Mouse (Mus musculus): ENCODE measurements at regions not wholly inside any gene's neighbourhood (a gene's known extent, or its start where the extent isn't known, plus 50 kb on each side); places are given as distances from the start of the nearest gene placed in this dataset.

- DNase-seq (ENCODE audit: low read depth, low spot score), result no peak
- 56% methylated on average over 10 of the region's 10 CpGs for WGBS
Measured at GRCm38 (mm10) chr5:118316310-118317017, 71.4 kb downstream of the 2410131K14Rik start.

DNA sequence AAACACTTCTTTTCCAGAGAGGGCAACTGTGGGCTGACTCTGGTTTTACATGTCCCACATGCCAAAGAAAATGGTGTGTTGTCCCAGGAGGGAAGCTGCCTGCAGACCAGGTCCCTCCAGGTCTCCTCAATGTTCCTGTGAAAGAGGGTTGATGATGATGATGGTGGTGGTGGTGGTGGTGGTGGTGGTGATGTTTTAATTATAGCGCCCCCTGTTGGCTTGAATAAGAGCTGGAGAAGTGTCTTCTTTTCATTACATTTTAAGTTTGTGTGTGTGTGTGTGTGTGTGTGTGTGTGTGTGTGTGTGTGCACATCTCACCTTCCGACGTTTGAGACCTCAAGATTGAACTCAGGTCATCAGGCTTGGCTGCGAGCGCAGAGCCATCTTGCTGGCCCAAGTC lies 73.0 kb downstream of the 2410131K14Rik start:
- 60% methylated on average over 5 of the region's 5 CpGs for WGBS
- DNase-seq (ENCODE audit: low read depth, low spot score), result no peak

- no peak for DNase-seq (ENCODE audit: low read depth, low spot score)
- WGBS, result 20% methylated on average over 15 of the region's 15 CpGs
Measured at GRCm38 (mm10) chr5:118318883-118319282, 73.9 kb downstream of the 2410131K14Rik start.

DNA sequence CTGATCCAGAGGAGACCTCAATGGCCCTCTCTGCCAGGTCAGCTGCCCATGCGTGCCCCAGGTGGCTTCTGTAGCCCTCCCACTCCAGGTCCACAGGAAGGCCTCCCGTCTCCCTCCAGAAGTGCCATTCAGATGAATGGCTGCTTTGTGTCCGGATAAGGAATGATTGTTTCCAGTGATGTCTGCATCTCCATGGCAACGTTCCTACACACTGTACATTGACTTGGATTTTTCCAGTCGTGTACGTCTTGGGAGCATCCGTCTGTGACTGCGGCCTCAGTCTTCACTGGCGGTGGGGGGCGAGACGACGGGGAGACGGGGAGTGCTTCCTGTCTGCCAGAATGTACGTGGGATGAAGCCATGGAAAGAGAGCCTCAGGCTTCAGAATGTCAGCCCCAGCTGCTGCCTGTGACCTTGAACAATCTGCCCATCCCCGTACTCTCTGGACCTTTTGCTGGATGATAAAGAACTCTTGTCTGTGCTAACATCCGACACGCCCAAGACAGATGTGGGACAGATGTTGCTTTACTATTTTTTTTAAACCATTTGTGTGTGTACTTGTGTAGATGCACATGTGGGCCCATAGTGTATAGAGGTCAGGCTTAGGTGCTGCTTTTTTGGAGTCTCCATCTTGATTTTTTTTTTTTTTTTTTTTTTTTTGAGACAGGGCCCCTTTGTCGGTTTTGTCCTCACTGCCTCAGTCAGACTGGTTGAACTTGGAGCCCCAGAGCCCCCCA lies 76.9 kb downstream of the 2410131K14Rik start:
- DNase-seq (ENCODE audit: low read depth, low spot score), result no peak
- WGBS, result 41% methylated on average over 18 of the region's 18 CpGs

DNA sequence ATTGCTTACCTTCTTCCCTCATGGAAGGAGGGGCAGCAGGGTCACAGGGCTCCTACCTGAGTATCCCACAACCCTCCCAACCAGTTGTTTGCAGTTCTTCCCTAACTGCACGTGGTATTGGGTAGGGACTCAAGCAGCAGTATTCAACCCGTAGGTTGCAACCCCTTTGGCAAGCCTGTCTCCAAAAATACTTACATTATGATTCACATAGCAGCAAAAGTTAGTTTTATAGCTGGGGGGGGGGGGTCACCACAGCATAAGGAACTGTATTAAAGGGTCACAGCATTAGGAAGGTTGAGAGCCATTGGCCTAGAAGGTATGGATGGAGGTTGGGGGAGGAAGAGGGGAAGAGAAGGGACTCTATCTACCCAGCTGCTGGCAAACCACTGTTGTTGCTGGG lies 78.1 kb downstream of the 2410131K14Rik start:
- WGBS, result 87% methylated on average over 2 of the region's 2 CpGs
- no peak for DNase-seq (ENCODE audit: low read depth, low spot score)

GRCm38 (mm10) chr5:118326837-118327541 lies 82.0 kb downstream of the 2410131K14Rik start:
- 1% methylated on average over 18 of the region's 18 CpGs for WGBS
- DNase-seq (ENCODE audit: low read depth, low spot score), result no peak

GRCm38 (mm10) chr5:118327961-118328712 lies 83.1 kb downstream of the 2410131K14Rik start:
- WGBS, result 12% methylated on average over 28 of the region's 28 CpGs
- DNase-seq (ENCODE audit: low read depth, low spot score), result no peak

- no peak for DNase-seq (ENCODE audit: low read depth, low spot score)
- WGBS, result 71% methylated on average over 5 of the region's 5 CpGs
Measured at GRCm38 (mm10) chr5:118329143-118329542, 84.1 kb downstream of the 2410131K14Rik start.

DNA sequence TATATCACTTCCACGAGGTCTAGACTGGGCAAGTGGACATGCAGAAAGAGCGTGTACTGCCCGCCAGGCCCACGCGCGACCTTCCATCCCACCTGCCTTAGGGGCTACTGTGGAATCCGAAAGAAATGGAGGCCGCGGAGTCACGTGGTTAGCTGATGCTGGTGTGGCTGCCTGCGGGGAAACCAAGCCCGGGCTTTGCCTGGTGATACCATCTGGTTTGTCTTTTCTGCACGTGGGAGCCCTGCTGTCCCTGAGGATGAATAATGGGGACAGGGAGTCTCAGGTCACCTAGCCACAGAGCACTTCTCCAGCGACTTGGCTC lies 86.2 kb downstream of the 2410131K14Rik start:
- 27% methylated on average over 14 of the region's 14 CpGs for WGBS
- no peak for DNase-seq (ENCODE audit: low read depth, low spot score)

DNA sequence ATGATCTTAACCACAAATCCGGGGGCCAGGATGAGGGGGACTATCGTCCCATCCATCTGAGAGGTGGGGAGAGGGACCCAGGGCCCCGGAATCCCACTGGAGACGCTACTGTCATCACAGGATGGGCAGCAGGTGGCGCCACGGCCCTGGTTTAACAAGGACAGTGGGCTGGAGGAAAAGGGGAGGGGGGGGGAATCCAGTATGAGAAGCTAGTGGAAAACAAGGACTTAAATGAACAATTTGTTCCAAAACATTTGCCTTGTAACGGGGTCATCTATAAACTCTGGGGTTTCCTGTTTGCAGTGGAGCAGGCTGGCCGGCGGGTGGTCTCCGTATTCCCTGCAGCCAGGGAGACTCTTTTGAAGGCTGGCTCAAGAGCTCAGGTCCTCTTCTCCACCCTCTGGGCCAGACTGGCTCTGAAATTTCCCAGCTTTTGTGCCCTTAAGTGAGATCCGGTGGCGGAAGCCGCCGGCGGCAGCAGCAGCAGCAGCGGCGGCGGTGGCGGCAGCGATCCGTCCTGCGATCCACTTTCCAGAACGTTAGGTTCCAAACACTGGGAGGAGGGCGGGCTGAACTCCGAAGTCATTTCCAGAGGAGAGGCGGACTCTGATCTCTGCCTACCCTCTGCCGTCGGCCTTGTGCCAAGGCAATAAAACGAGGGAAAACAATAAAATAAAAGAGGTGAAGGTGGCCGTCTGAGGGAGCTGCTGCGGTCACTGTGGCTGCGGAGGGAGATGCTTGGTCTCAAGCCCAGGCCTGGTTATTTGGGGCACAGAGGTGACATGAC lies 86.8 kb downstream of the 2410131K14Rik start:
- DNase-seq (ENCODE audit: low read depth, low spot score), result peak; percentile 88
- under 1% methylated on average over 32 of the region's 32 CpGs for WGBS

DNA sequence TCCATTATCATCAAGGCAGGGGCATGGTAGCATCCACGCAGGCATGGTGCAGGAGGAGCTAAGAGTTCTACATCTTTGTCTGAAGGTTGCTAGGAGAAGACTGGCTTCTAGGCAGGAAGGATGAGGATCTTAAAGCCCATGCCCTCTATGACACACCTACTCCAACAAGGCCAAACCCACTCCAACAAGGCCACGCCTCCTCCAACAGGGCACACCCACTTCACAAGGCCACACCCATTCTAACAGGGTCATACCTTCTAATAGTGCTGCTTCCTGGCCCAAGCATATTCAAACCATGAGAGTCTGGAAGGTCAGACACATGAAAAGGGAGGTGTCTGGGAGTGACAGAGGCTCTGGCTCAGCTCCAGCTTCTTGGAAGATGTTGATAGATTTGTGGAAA lies 89.0 kb downstream of the 2410131K14Rik start:
- DNase-seq (ENCODE audit: low read depth, low spot score), result no peak
- 89% methylated on average over 2 of the region's 2 CpGs for WGBS

DNA sequence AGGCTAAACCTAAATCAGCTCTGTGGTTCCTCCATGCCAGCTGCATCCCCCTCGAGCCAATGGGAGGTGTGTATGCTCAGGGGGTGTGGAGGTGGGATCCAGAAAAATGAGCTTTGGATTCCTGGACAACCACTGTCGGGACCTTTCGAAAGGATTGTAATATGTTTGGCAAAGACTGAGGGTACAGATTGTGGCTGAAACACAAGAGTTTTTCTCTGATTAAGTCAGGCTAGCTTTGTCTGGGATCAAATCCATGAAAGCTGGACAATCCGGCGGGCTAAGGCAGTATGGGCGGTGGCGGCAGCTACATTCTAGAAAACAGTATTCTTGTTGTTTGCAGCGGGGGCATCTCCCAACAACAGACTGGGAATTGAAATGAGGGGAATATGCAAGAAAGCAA lies 93.2 kb downstream of the 2410131K14Rik start:
- WGBS, result 82% methylated on average over 8 of the region's 8 CpGs
- no peak for DNase-seq (ENCODE audit: low read depth, low spot score)

DNA sequence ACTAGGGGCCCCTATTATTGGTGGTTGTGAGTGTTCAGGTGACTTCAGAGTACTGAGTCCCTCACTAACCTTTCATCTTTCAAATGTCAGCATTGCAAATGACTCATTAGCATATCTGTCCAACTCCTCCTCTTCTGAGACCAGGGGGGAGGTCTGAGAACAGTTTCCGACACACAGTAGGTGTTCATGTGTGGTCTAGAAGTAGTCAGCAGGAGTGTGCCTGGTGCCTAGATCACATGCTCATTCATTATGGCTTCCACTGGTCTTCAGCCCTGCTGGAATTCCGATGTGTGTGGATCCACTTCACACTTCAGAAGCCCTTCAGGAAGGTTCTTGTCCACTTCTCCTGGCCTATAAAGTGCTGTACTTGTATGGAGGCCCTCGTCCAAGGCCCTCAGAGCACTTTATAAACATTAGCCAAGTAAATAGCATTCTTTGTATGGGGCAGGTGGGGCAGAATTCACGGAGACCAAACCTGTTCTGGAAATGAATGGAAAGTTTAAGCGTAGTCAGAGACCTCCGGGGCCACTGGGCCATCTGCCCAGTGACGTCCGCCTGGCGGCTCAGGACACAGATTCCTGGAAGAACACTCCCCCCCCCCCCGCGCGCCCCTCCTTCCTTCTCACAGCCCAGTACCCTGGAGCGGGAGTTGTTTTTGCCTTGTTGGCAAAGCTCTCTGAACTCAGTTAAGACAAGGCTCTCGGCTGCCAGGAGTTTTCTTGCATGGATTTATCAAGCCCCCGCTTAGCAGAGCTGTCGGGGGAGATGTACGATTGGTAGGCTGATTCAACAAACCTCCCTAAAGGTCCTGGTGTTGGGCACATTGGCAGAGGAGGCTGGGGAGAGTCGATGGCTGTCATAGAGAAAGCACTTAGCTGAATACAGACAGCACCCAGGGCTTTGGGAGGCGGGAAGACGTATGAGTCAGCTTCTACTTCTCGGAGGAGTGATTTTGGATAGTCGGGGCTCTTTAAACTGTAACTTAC lies 94.9 kb downstream of the 2410131K14Rik start:
- DNase-seq (ENCODE audit: low read depth, low spot score), result no peak
- 29% methylated on average over 22 of the region's 22 CpGs for WGBS

GRCm38 (mm10) chr5:118343444-118344320 lies 98.7 kb downstream of the 2410131K14Rik start:
- no peak for DNase-seq (ENCODE audit: low read depth, low spot score)
- WGBS, result 51% methylated on average over 19 of the region's 19 CpGs

DNA sequence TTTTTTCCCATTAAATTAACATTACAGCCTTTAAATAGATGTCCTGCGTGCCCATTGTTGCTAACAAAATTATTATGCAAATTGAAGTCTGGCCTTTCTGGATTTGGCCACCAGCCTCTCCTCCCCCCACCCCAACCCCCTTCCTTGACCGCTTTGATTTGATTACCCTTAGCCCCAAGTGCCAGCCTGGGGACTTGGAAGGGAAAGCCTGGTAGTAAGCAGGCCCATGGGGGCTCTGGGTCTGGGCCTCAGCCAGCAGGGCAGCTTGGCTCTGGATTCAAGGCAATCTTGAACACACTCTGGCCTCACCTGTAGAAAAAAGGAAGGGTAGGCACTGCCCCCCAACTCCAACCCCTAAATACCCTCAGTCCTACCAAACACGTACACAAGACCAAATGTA lies 100.2 kb downstream of the 2410131K14Rik start:
- WGBS, result 93% methylated on average over 3 of the region's 3 CpGs
- no peak for DNase-seq (ENCODE audit: low read depth, low spot score)

GRCm38 (mm10) chr5:118349057-118349456 lies 104.0 kb downstream of the 2410131K14Rik start:
- 87% methylated on average over 3 of the region's 3 CpGs for WGBS
- no peak for DNase-seq (ENCODE audit: low read depth, low spot score)

DNA sequence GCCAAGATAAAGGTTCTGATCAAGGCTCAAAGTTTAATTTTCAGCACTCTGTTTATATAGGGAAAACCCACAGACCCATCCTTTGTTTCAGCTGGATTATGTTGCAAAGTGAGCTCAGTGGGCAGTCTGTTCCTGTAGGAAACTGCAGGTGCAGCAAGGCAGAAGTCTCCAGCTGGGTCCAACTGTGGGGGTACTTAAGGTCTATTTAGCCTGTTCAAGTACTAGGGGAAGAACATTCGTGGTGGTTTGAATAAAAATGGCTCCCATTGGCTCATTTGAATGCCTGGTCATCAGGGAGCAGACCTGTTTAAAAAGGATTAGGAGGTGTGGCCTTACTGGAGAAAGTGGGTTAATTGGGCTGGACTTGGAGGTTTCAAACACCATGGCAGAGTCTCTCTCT lies 106.3 kb downstream of the 2410131K14Rik start:
- DNase-seq (ENCODE audit: low read depth, low spot score), result no peak
- WGBS, result 69% methylated on average over 1 of the region's 1 CpGs

Measured in large intestine, adult 2 months (tissue).